Mouse (Mus musculus): ENCODE results near the gene Rnf216. TPM values are rescaled to one million over a fixed set of nuclear protein-coding genes. Genes with fewer than 3 reads are reported as not detected.
"Not testable (repeated sequence)": the region's sequence is repeated elsewhere in the genome, so short reads cannot be mapped to it uniquely, and the experiment has no call there.

Rnf216 gene
- total and polyA plus RNA-seq, 3 experiments, result 16.4 to 123 (median 30.8) TPM

- no peak for TF ChIP-seq KAT2A (conservative IDR thresholded peaks at IDR 0.05; ENCODE audit: low read depth, low read length)
- no peak for TF ChIP-seq CHD1 (IDR thresholded peaks at IDR 0.05; ENCODE audit: low read depth, low read length)
Measured at GRCm38 (mm10) chr5:143147481-143147880, 34.7 kb upstream of the Rnf216 start, which contains the start of gene Olfr718-ps1 (continued).

- Histone ChIP-seq H3K4me3 (ENCODE audit: control insufficient read depth in 1 of 2, insufficient read depth in 1 of 2, low read depth in 2 of 2, low read length in 2 of 2) (no peak overlapping the region), H3K27me3 (ENCODE audit: control insufficient read depth in 1 of 2, insufficient read depth in 2 of 2, low read length in 2 of 2) (no peaks in the 10 kb centered on the region), H3K27ac (ENCODE audit: control insufficient read depth, low read depth, low read length) (no peak overlapping the region), H3K79me2 (ENCODE audit: control insufficient read depth, insufficient read depth, low read length, poor library complexity) (no peaks in the 10 kb centered on the region), H3K9ac (ENCODE audit: control insufficient read depth, low read depth, low read length, poor library complexity, severe bottlenecking) (no peak overlapping the region), H3K9me3 (replicated peaks; ENCODE audit: insufficient read depth, low read length) (no peaks in the 10 kb centered on the region), H3K4me1 (ENCODE audit: control insufficient read depth in 1 of 2, insufficient read depth in 2 of 2, low read length in 2 of 2) (peaks cover 0 to 9% of the 10 kb centered on the region in 2 experiments; a peak in 2 of 4 replicates), H3K36me3 (ENCODE audit: control insufficient read depth in 1 of 2, insufficient read depth in 2 of 2, low read length in 2 of 2) (peaks cover 0 to 11% of the 10 kb centered on the region in 2 experiments; a peak in 2 of 4 replicates)
- DNase-seq (ENCODE audit: low read depth, low spot score), result no peak
- TF ChIP-seq UBTF (IDR thresholded peaks at IDR 0.05; ENCODE audit: borderline replicate concordance, insufficient read depth, low read depth, low read length), result no peak
- no peak for TF ChIP-seq HCFC1 (IDR thresholded peaks at IDR 0.05; ENCODE audit: low read depth, low read length)
- no peak for TF ChIP-seq MAZ (IDR thresholded peaks at IDR 0.05; ENCODE audit: low read depth, low read length)
- TF ChIP-seq SIN3A (IDR thresholded peaks at IDR 0.05; ENCODE audit: low read length), result no peak
Measured at GRCm38 (mm10) chr5:143137580-143137979, 24.8 kb upstream of the Rnf216 start.

GRCm38 (mm10) chr5:143135042-143135441 is 22.2 kb upstream of the Rnf216 start:
- peak; percentile 56 for DNase-seq (ENCODE audit: low read depth, low spot score)
- TF ChIP-seq ZMIZ1 (IDR thresholded peaks at IDR 0.05; ENCODE audit: low read depth, low read length) (no peak), ZNF384 (IDR thresholded peaks at IDR 0.05; ENCODE audit: low read depth, low read length) (no peak), E2F4 (IDR thresholded peaks at IDR 0.05; ENCODE audit: borderline replicate concordance, low read depth, low read length) (no peak), SIN3A (IDR thresholded peaks at IDR 0.05; ENCODE audit: low read length) (no peak), POLR2AphosphoS5 (IDR thresholded peaks at IDR 0.05; ENCODE audit: borderline replicate concordance, low read depth, low read length) (no peak), CTCF (IDR thresholded peaks at IDR 0.05 in 2 of 3, conservative IDR thresholded peaks at IDR 0.05 in 1 of 3; ENCODE audit: control insufficient read depth in 1 of 3, insufficient read depth in 1 of 3, low read depth in 2 of 3, low read length in 3 of 3, poor library complexity in 1 of 3, severe bottlenecking in 1 of 3) (no peak), GABPA (IDR thresholded peaks at IDR 0.05; ENCODE audit: low read depth, low read length) (no peak), MXI1 (IDR thresholded peaks at IDR 0.05; ENCODE audit: low read depth, low read length) (no peak), CHD1 (IDR thresholded peaks at IDR 0.05; ENCODE audit: low read depth, low read length) (no peak), MAZ (IDR thresholded peaks at IDR 0.05; ENCODE audit: low read depth, low read length) (no peak), SMC3 (IDR thresholded peaks at IDR 0.05; ENCODE audit: low read depth, low read length) (no peak), UBTF (IDR thresholded peaks at IDR 0.05; ENCODE audit: borderline replicate concordance, insufficient read depth, low read depth, low read length) (no peak), MEF2A (IDR thresholded peaks at IDR 0.05; ENCODE audit: extremely low read depth, insufficient replicate concordance, low read depth, low read length, poor library complexity, severe bottlenecking) (no peak), ZKSCAN1 (IDR thresholded peaks at IDR 0.05; ENCODE audit: low read depth, low read length) (no peak)
- Histone ChIP-seq H3K79me2 (ENCODE audit: control insufficient read depth, insufficient read depth, low read length, poor library complexity) (no peaks in the 10 kb centered on the region), H3K4me1 (ENCODE audit: control insufficient read depth in 1 of 2, insufficient read depth in 2 of 2, low read length in 2 of 2) (peaks cover 2 to 12% of the 10 kb centered on the region in 2 experiments; a peak in 2 of 4 replicates), H3K36me3 (ENCODE audit: control insufficient read depth in 1 of 2, insufficient read depth in 2 of 2, low read length in 2 of 2) (peaks cover 0 to 14% of the 10 kb centered on the region in 2 experiments; a peak in 2 of 4 replicates), H3K4me3 (ENCODE audit: control insufficient read depth in 1 of 2, insufficient read depth in 1 of 2, low read depth in 2 of 2, low read length in 2 of 2) (no peak overlapping the region), H3K9ac (ENCODE audit: control insufficient read depth, low read depth, low read length, poor library complexity, severe bottlenecking) (no peak overlapping the region), H3K27ac (ENCODE audit: control insufficient read depth, low read depth, low read length) (no peak overlapping the region), H3K9me3 (replicated peaks; ENCODE audit: insufficient read depth, low read length) (no peaks in the 10 kb centered on the region), H3K27me3 (ENCODE audit: control insufficient read depth in 1 of 2, insufficient read depth in 2 of 2, low read length in 2 of 2) (no peaks in the 10 kb centered on the region)

- DNase-seq (ENCODE audit: low read depth, low spot score); H3K9ac ChIP-seq (ENCODE audit: control insufficient read depth, low read depth, low read length, poor library complexity, severe bottlenecking); H3K27me3 ChIP-seq (ENCODE audit: control insufficient read depth in 1 of 2, insufficient read depth in 2 of 2, low read length in 2 of 2); H3K4me3 ChIP-seq (ENCODE audit: control insufficient read depth in 1 of 2, insufficient read depth in 1 of 2, low read depth in 2 of 2, low read length in 2 of 2); H3K27ac ChIP-seq (ENCODE audit: control insufficient read depth, low read depth, low read length); H3K79me2 ChIP-seq (ENCODE audit: control insufficient read depth, insufficient read depth, low read length, poor library complexity); H3K9me3 ChIP-seq (replicated peaks; ENCODE audit: insufficient read depth, low read length): not testable (repeated sequence)
- H3K4me1 ChIP-seq (ENCODE audit: control insufficient read depth in 1 of 2, insufficient read depth in 2 of 2, low read length in 2 of 2), result peaks cover 2 to 12% of the 10 kb centered on the region in 2 experiments; a peak in 2 of 4 replicates
- H3K36me3 ChIP-seq (ENCODE audit: control insufficient read depth in 1 of 2, insufficient read depth in 2 of 2, low read length in 2 of 2), result peaks cover 0 to 14% of the 10 kb centered on the region in 2 experiments; a peak in 2 of 4 replicates
Measured at GRCm38 (mm10) chr5:143134216-143135010, 21.6 kb upstream of the Rnf216 start.
